Mouse (Mus musculus): ENCODE measurements around the gene Otof.

DNA sequence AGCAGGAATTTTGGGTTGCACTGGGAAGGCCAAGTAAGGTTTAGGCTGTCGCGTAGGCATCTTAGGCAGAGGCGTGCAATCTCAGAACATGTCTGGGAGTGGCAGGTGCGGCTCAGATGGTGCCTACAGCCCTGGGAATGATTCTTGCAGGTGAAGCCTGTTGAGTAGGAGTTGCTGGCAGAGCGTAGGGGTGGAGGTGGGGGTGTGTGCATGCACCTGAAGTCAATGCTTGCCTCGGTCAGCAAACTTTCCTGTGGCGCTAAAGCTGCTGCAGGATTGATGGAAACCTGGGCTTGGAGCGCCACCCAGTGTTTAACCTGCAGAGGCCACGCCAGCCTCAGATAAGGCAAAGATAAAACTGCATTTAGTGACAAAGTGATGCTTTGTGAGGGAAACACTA is 118.6 kb downstream of the Otof start:
- TF ChIP-seq EP300 (IDR thresholded peaks at IDR 0.05; ENCODE audit: insufficient read depth, low read depth, low read length), result peak; percentile 72; the same call in 1 of the 2 replicates
- no peak for TF ChIP-seq POLR2A (IDR thresholded peaks at IDR 0.05; ENCODE audit: insufficient read depth, low read depth, low read length)
